Mouse (Mus musculus) small intestine, adult 2 months (tissue): Measurements from ENCODE around the gene Zfp940. TPM values are rescaled to one million over a fixed set of nuclear protein-coding genes. Genes with fewer than 3 reads are reported as not detected.

ENCODE experiments used
- H3K27ac ChIP-seq: fragments of 200-500 bp; 2 replicates; pipeline ENCODE4 v1.5.1; 2012; ENCODE audit warnings: low read depth, low read length, control low read depth, inconsistent platforms; ENCODE audit not compliant: insufficient read depth
- H3K27me3 ChIP-seq: fragments of 200-500 bp; 2 replicates; pipeline ENCODE4 v1.6.1; 2012; ENCODE audit warnings: mild to moderate bottlenecking, moderate library complexity, low read length, inconsistent platforms; ENCODE audit not compliant: control insufficient read depth, insufficient read depth
- H3K36me3 ChIP-seq: fragments of 200-500 bp; 2 replicates; pipeline ENCODE4 v1.6.1; 2012; ENCODE audit warnings: mild to moderate bottlenecking, low read length, control low read depth, inconsistent platforms; ENCODE audit not compliant: control insufficient read depth, insufficient read depth
- H3K4me1 ChIP-seq: fragments of 200-500 bp; 2 replicates; pipeline ENCODE4 v1.6.1; 2012; ENCODE audit warnings: low read length, inconsistent platforms, mixed read lengths; ENCODE audit not compliant: control insufficient read depth, insufficient read depth, insufficient read length
- H3K4me3 ChIP-seq: fragments of 200-500 bp; 2 replicates; pipeline ENCODE4 v1.5.1; 2012; ENCODE audit warnings: low read depth, mild to moderate bottlenecking, control low read depth, inconsistent platforms, low read length, moderate library complexity
- CTCF ChIP-seq: fragments of 200-500 bp; IDR thresholded peaks from 2 replicates; pipeline ENCODE4 v1.5.1; 2012; ENCODE audit warnings: low read depth, mild to moderate bottlenecking, control low read depth, inconsistent platforms, low read length, moderate library complexity, mixed read lengths; ENCODE audit not compliant: insufficient replicate concordance, insufficient read length; ENCODE audit errors: extremely low read depth
- POLR2A ChIP-seq: fragments of 200-500 bp; IDR thresholded peaks from 2 replicates; pipeline ENCODE4 v1.6.1; 2012; ENCODE audit warnings: low read depth, mild to moderate bottlenecking, control low read depth, inconsistent platforms, low read length, moderate library complexity
- WGBS: fragments of 180-500 bp; shearing (Covaris S2); methylation state at CpG from one replicate; pipeline ENCODE4 v1.1.7; 2018; 5-methylcytosine and 5-hydroxymethylcytosine counted together
- polyA plus RNA-seq: library from polyadenylated mRNA; depleted of rRNA; stranded (reverse); fragments of >200 nt; gene quantifications from 2 replicates; pipeline ENCODE4 v1.2.3, GENCODE M21; 2012

Zfp940 gene
- polyA plus RNA-seq, 1 experiment = 0.06 TPM

- Histone ChIP-seq H3K27ac (no peak overlapping the region), H3K4me1 (no peaks in the 10 kb centered on the region), H3K27me3 (no peaks in the 10 kb centered on the region), H3K36me3 (peaks cover 46% of the 10 kb centered on the region), H3K4me3 (no peak overlapping the region)
- TF ChIP-seq CTCF (no peak), POLR2A (no peak)
- 98% methylated on average over 12 of the region's 12 CpGs for WGBS
Measured at GRCm38 (mm10) chr7:29829804-29830203, 23.7 kb downstream of the Zfp940 start.

GRCm38 (mm10) chr7:29828001-29828400 lies 25.5 kb downstream of the Zfp940 start:
- H3K4me1 ChIP-seq = no peaks in the 10 kb centered on the region
- H3K27ac ChIP-seq = no peak overlapping the region
- H3K36me3 ChIP-seq = peaks cover 50% of the 10 kb centered on the region
- no peak for TF ChIP-seq POLR2A
- no peak for TF ChIP-seq CTCF
- H3K4me3 ChIP-seq = no peak overlapping the region
- H3K27me3 ChIP-seq = no peaks in the 10 kb centered on the region
- 92% methylated on average over 12 of the region's 12 CpGs for WGBS

- Histone ChIP-seq H3K27ac (0 out of 2 replicates have a peak overlapping the region, but pooled peaks have one; percentile 14), H3K36me3 (peaks cover under 1% of the 10 kb centered on the region; the same call in 1 of the 2 replicates), H3K4me3 (peak overlapping the region; percentile 69), H3K4me1 (peaks cover 3% of the 10 kb centered on the region; the same call in 1 of the 2 replicates), H3K27me3 (no peaks in the 10 kb centered on the region)
- TF ChIP-seq POLR2A = no peak
- TF ChIP-seq CTCF = no peak
- WGBS = 2% methylated on average over 12 of the region's 12 CpGs
Measured at GRCm38 (mm10) chr7:29818619-29819254, 34.7 kb downstream of the Zfp940 start.

- peak within 1 kb of the TSS; percentile 92 for H3K4me3 ChIP-seq
Measured at GRCm38 (mm10) chr7:29815910-29816429, 37.5 kb downstream of the Zfp940 start, which contains the start of gene Zfp790. TSS of gene Zfp790 (plus strand) at chr7:29816114.

GRCm38 (mm10) chr7:29815061-29815784 lies 38.2 kb downstream of the Zfp940 start:
- H3K27ac ChIP-seq = no peak overlapping the region
- no peaks in the 10 kb centered on the region for H3K27me3 ChIP-seq
- TF ChIP-seq CTCF = no peak
- no peak for TF ChIP-seq POLR2A
- WGBS = 3% methylated on average over 12 of the region's 12 CpGs
- H3K4me1 ChIP-seq = peaks cover 3% of the 10 kb centered on the region; the same call in 1 of the 2 replicates
- H3K4me3 ChIP-seq = peak overlapping the region; percentile 92
- no peaks in the 10 kb centered on the region for H3K36me3 ChIP-seq

More at GRCm38 (mm10) chr7:29815910-29816429, 37.5 kb downstream of the Zfp940 start, which contains the start of gene Zfp790:
- WGBS = under 1% methylated on average over 26 of the region's 26 CpGs
- Histone ChIP-seq H3K4me1 (peaks cover 3% of the 10 kb centered on the region; the same call in 1 of the 2 replicates), H3K27ac (peak within 1 kb of the TSS; percentile 92), H3K36me3 (no peaks in the 10 kb centered on the region), H3K27me3 (no peaks in the 10 kb centered on the region)
- TF ChIP-seq POLR2A (peak; percentile 73; the same call in 1 of the 2 replicates), CTCF (no peak)

GRCm38 (mm10) chr7:29814381-29814780 lies 39.1 kb downstream of the Zfp940 start:
- 87% methylated on average over 2 of the region's 2 CpGs for WGBS
- no peak overlapping the region for H3K4me3 ChIP-seq
- no peak for TF ChIP-seq POLR2A
- TF ChIP-seq CTCF = no peak
- no peaks in the 10 kb centered on the region for H3K36me3 ChIP-seq
- H3K27me3 ChIP-seq = no peaks in the 10 kb centered on the region
- peaks cover 3% of the 10 kb centered on the region; the same call in 1 of the 2 replicates for H3K4me1 ChIP-seq
- no peak overlapping the region for H3K27ac ChIP-seq

GRCm38 (mm10) chr7:29812244-29812643 lies 41.2 kb downstream of the Zfp940 start:
- Histone ChIP-seq H3K27me3 (no peaks in the 10 kb centered on the region), H3K4me3 (no peak overlapping the region), H3K4me1 (peaks cover 3% of the 10 kb centered on the region; the same call in 1 of the 2 replicates), H3K36me3 (no peaks in the 10 kb centered on the region), H3K27ac (no peak overlapping the region)
- WGBS = 95% methylated on average over 1 of the region's 1 CpGs
- no peak for TF ChIP-seq POLR2A
- no peak for TF ChIP-seq CTCF
